Mouse (Mus musculus) thymus, adult 2 months (tissue): ENCODE measurements around the gene Ankrd34a. TPM values are rescaled to one million over a fixed set of nuclear protein-coding genes. Genes with fewer than 3 reads are reported as not detected.

Experiments used
- DNase-seq: peaks from one replicate; pipeline ENCODE4 v3.0.0; 2021
- H3K27ac ChIP-seq: fragments of 200-500 bp; 2 replicates; pipeline ENCODE4 v1.5.1; 2012; ENCODE audit warnings: low read length, control low read depth; ENCODE audit not compliant: control insufficient read depth, insufficient read depth
- H3K27me3 ChIP-seq: fragments of 200-500 bp; 2 replicates; pipeline ENCODE4 v1.6.1; 2012; ENCODE audit warnings: mild to moderate bottlenecking, low read length, moderate library complexity, mixed read lengths; ENCODE audit not compliant: control insufficient read depth, insufficient read depth
- H3K36me3 ChIP-seq: fragments of 200-500 bp; 2 replicates; pipeline ENCODE4 v1.6.1; 2012; ENCODE audit warnings: mild to moderate bottlenecking, low read length, moderate library complexity; ENCODE audit not compliant: control insufficient read depth, insufficient read depth
- H3K4me1 ChIP-seq: fragments of 200-500 bp; replicated peaks from 2 replicates; pipeline ENCODE4 v1.6.1; 2012; ENCODE audit warnings: low read length; ENCODE audit not compliant: control insufficient read depth, insufficient read depth
- H3K4me3 ChIP-seq: fragments of 200-500 bp; 2 replicates; pipeline ENCODE4 v1.5.1; 2012; ENCODE audit warnings: mild to moderate bottlenecking, low read length, control low read depth, moderate library complexity; ENCODE audit not compliant: control insufficient read depth, insufficient read depth
- CTCF ChIP-seq: fragments of 200-500 bp; IDR thresholded peaks from 2 replicates; pipeline ENCODE4 v1.5.1; 2012; ENCODE audit warnings: mild to moderate bottlenecking, control low read depth, low read length, moderate library complexity, borderline replicate concordance; ENCODE audit not compliant: control insufficient read depth, poor library complexity, insufficient read depth; ENCODE audit errors: extremely low read depth
- POLR2A ChIP-seq: fragments of 200-500 bp; IDR thresholded peaks from 2 replicates; pipeline ENCODE4 v1.6.1; 2012; ENCODE audit warnings: mild to moderate bottlenecking, low read length, control low read depth, moderate library complexity; ENCODE audit not compliant: control insufficient read depth, poor library complexity, insufficient read depth; ENCODE audit errors: extremely low read depth
- WGBS: fragments of 180-500 bp; shearing (Covaris S2); methylation state at CpG from one replicate; pipeline ENCODE4 v1.1.7; 2018; 5-methylcytosine and 5-hydroxymethylcytosine counted together
- polyA plus RNA-seq: library from polyadenylated mRNA; depleted of rRNA; stranded (reverse); fragments of >200 nt; gene quantifications from 2 replicates; pipeline ENCODE4 v1.2.3, GENCODE M21; 2012

The Ankrd34a gene
- polyA plus RNA-seq, 1 experiment, result 0.49 TPM

DNA sequence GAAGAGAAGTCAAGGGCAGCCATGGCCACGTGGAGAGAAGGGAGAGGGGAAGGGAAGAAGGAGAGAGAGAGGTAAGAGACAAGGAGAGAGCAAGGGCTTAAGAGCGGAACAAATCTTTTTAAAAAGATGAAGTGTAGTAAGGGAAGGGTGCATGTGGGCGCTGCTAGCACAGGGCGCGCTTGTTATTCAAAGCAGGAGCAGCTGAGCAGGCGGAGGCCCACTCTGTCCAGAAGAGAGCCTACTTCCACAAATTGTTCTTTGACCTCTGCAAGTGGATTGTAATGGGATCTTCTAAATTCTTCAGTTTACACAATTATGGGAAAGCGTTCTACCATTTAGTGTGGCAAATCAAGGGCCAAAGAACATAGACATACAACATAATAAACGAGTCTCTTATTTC is 27.8 kb upstream of the Ankrd34a start:
- WGBS, result 95% methylated on average over 8 of the region's 8 CpGs

DNA sequence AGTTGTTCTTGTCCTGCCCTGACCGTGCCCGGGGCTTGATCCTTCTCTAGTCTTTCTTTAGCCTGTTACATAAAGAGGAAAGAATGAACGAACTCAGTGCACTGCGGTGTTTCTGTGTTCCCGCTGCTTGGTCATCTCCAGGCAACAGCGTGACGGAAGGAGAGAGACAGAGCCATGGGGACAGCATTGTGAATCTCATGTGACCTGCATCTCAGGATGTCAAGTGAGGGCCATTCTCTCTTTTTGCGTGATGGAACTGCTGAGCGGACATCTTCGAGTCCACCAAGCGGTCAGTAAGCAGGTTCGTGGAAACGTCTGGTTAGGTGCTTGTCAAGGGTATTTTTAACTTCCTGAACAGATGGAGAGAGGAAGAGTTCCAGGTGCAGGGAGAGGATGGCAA is 26.9 kb upstream of the Ankrd34a start:
- H3K4me1 ChIP-seq, result peaks cover 47% of the 10 kb centered on the region
- DNase-seq, result no peak
- TF ChIP-seq POLR2A (no peak), CTCF (no peak)
- WGBS, result 94% methylated on average over 13 of the region's 13 CpGs
- H3K27me3 ChIP-seq, result no peaks in the 10 kb centered on the region
- no peaks in the 10 kb centered on the region for H3K36me3 ChIP-seq
- H3K4me3 ChIP-seq, result no peak overlapping the region
- H3K27ac ChIP-seq, result no peak overlapping the region

More for the DNA sequence above, 27.8 kb upstream of the Ankrd34a start:
- peaks cover 56% of the 10 kb centered on the region for H3K4me1 ChIP-seq
- DNase-seq, result no peak
- H3K4me3 ChIP-seq, result no peak overlapping the region
- no peaks in the 10 kb centered on the region for H3K27me3 ChIP-seq
- no peak overlapping the region for H3K27ac ChIP-seq
- H3K36me3 ChIP-seq, result no peaks in the 10 kb centered on the region
- TF ChIP-seq POLR2A (no peak), CTCF (no peak)

DNA sequence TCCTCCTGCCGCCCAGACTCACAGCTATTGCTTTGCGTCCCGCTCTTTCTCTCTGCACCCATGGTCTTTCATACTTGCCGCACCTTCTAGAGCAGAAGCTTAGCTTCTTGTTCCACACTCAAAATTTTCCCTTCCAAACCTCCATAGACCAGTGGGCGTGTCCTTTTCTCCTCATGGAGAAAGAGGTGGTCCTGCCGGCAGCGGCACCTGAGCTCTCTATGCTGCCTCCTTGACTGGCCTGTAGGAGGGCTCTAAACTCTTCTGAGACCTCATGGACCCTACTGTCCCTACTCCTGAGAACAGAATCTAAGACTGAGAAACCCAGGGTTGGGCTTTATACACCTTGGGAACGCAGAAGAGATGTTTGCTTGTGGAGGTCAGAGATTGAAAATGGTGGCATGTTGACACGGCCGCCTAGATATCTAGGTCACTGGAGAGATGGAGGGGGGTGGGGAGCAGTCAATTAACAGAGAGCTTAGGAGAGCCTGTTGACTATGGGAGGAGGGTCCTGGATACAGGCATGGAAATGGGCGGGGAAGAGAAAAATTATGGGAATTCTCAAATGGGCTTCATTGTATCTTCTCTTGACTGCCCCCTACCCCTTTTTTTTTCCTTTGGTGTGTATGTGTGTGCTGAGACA is 26.4 kb upstream of the Ankrd34a start:
- H3K4me1 ChIP-seq, result peaks cover 42% of the 10 kb centered on the region
- H3K4me3 ChIP-seq, result no peak overlapping the region
- no peaks in the 10 kb centered on the region for H3K36me3 ChIP-seq
- TF ChIP-seq CTCF (no peak), POLR2A (no peak)
- no peaks in the 10 kb centered on the region for H3K27me3 ChIP-seq
- WGBS, result 96% methylated on average over 11 of the region's 11 CpGs
- no peak for DNase-seq
- no peak overlapping the region for H3K27ac ChIP-seq

DNA sequence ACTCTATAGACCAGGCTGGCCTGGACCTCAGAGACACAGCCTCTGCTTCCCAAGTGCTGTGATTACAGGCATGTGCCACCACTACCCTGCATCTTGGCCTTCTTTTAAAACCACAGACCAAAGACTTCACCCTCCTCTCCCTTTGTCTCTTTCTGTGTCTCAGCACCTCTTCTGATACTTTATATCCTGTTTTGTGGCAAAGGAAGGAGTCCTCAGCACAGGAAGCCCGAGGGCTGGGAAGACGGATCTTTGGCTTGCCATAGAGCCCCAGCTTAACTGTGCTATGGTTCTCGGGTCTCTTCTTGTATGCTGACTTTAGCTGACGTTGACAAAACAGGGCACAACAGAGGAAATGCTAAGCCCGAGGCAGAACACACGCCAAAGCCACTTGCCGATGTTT is 25.8 kb upstream of the Ankrd34a start:
- no peaks in the 10 kb centered on the region for H3K27me3 ChIP-seq
- peaks cover 43% of the 10 kb centered on the region for H3K4me1 ChIP-seq
- DNase-seq, result no peak
- no peak overlapping the region; the same call in 1 of the 2 replicates for H3K27ac ChIP-seq
- 12% methylated on average over 7 of the region's 7 CpGs for WGBS
- H3K4me3 ChIP-seq, result no peak overlapping the region
- TF ChIP-seq POLR2A (no peak), CTCF (no peak)
- no peaks in the 10 kb centered on the region for H3K36me3 ChIP-seq

DNA sequence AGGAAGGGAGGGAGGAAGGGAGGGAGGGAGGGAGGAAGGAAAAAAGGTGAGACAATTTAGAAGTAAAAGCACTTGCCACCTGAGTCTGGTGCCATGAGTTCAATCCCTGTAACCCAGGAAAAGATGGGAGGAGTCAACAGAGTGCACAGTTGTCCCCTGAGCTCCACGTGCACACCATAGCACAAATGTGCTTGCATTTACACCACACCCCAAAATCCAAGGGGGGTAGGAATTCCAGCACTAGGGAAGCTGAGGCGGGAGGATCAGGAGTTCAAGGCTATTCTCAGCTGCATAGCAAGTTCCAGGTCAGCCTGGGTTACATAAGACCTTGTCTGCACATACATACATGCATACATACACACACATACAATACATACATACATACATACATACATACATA is 25.1 kb upstream of the Ankrd34a start:
- no peak for DNase-seq

DNA sequence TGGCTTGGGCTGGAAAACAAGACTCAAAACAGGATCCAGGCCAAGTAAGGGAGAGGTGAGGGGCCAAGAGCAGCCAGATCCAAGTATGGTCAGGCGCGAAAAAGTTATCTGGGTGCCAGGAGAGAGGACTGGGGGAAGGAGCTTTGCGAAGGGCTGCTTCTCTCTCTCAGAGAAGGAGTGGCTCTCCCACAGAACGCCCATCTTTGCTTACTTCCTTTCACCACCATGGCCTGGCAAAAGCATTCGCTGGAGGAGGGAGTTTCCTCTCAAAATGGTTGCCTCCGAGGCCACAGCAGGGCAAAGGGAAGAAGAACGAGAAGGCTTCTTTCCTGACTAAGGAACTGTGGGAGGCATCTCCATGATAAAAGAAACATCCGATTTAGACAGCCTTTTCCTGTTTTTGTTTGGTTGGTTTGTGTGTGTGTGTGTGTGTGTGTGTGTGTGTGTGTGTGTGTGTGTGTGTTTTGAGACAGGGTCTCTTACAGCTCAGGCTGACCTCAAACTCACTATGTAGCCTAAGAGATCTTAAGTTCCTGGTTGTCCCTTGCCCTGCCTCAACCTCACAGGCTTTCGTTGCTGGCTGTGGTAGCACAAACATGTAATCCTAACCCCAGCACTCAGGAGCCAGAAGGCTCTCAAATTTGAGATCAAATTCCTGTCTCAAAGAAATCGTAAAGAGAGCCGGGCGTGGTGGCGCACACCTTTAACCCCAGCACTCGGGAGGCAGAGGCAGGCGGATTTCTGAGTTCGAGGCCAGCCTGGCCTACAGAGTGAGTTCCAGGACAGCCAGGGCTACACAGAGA is 24.3 kb upstream of the Ankrd34a start:
- no peaks in the 10 kb centered on the region for H3K36me3 ChIP-seq
- no peak overlapping the region for H3K27ac ChIP-seq
- TF ChIP-seq CTCF, result no peak
- TF ChIP-seq POLR2A, result no peak
- 73% methylated on average over 16 of the region's 16 CpGs for WGBS
- H3K4me3 ChIP-seq, result no peak overlapping the region
- DNase-seq, result no peak
- H3K4me1 ChIP-seq, result peaks cover 47% of the 10 kb centered on the region
- H3K27me3 ChIP-seq, result no peaks in the 10 kb centered on the region

More for the DNA sequence above, 25.1 kb upstream of the Ankrd34a start:
- WGBS, result 73% methylated on average over 2 of the region's 2 CpGs
- H3K4me3 ChIP-seq, result no peak overlapping the region
- peaks cover 45% of the 10 kb centered on the region for H3K4me1 ChIP-seq
- no peaks in the 10 kb centered on the region for H3K36me3 ChIP-seq
- no peaks in the 10 kb centered on the region for H3K27me3 ChIP-seq
- H3K27ac ChIP-seq, result no peak overlapping the region
- TF ChIP-seq CTCF (no peak), POLR2A (no peak)
